Mouse (Mus musculus): ENCODE measurements around the gene Tmem107. TPM values are rescaled to one million over a fixed set of nuclear protein-coding genes. Genes with fewer than 3 reads are reported as not detected.

Tmem107 gene
- polyA plus RNA-seq, 1 experiment = 31.1 TPM

GRCm38 (mm10) chr11:69106842-69107241 is 36.2 kb downstream of the Tmem107 start:
- Histone ChIP-seq H3K4me1 (replicated peaks; ENCODE audit: control insufficient read depth, insufficient read depth, low read length) (no peaks in the 10 kb centered on the region), H3K36me3 (ENCODE audit: control insufficient read depth, insufficient read depth, low read length) (peaks cover 51% of the 10 kb centered on the region), H3K4me3 (ENCODE audit: control insufficient read depth, insufficient read depth, low read length) (no peak overlapping the region), H3K27ac (ENCODE audit: control insufficient read depth, insufficient read depth, low read length) (no peak overlapping the region), H3K27me3 (ENCODE audit: control insufficient read depth, insufficient read depth, low read length) (no peaks in the 10 kb centered on the region)
- TF ChIP-seq CTCF (IDR thresholded peaks at IDR 0.05; ENCODE audit: borderline replicate concordance, control insufficient read depth, extremely low read depth, insufficient read depth, low read length, poor library complexity) (no peak), POLR2A (IDR thresholded peaks at IDR 0.05; ENCODE audit: control insufficient read depth, extremely low read depth, insufficient read depth, low read length, poor library complexity) (no peak)
- 96% methylated on average over 11 of the region's 11 CpGs for WGBS
- DNase-seq = no peak

GRCm38 (mm10) chr11:69107676-69108075 is 37.1 kb downstream of the Tmem107 start:
- H3K27me3 ChIP-seq (ENCODE audit: control insufficient read depth, insufficient read depth, low read length) = no peaks in the 10 kb centered on the region
- H3K4me3 ChIP-seq (ENCODE audit: control insufficient read depth, insufficient read depth, low read length) = no peak overlapping the region
- WGBS = 94% methylated on average over 11 of the region's 11 CpGs
- H3K27ac ChIP-seq (ENCODE audit: control insufficient read depth, insufficient read depth, low read length) = no peak overlapping the region
- H3K36me3 ChIP-seq (ENCODE audit: control insufficient read depth, insufficient read depth, low read length) = peaks cover 49% of the 10 kb centered on the region
- no peak for DNase-seq
- H3K4me1 ChIP-seq (replicated peaks; ENCODE audit: control insufficient read depth, insufficient read depth, low read length) = no peaks in the 10 kb centered on the region
- no peak for TF ChIP-seq CTCF (IDR thresholded peaks at IDR 0.05; ENCODE audit: borderline replicate concordance, control insufficient read depth, extremely low read depth, insufficient read depth, low read length, poor library complexity)
- TF ChIP-seq POLR2A (IDR thresholded peaks at IDR 0.05; ENCODE audit: control insufficient read depth, extremely low read depth, insufficient read depth, low read length, poor library complexity) = no peak

- Histone ChIP-seq H3K27ac (ENCODE audit: control insufficient read depth, insufficient read depth, low read length) (no peak overlapping the region), H3K4me3 (ENCODE audit: control insufficient read depth, insufficient read depth, low read length) (no peak overlapping the region), H3K4me1 (replicated peaks; ENCODE audit: control insufficient read depth, insufficient read depth, low read length) (no peaks in the 10 kb centered on the region), H3K27me3 (ENCODE audit: control insufficient read depth, insufficient read depth, low read length) (no peaks in the 10 kb centered on the region), H3K36me3 (ENCODE audit: control insufficient read depth, insufficient read depth, low read length) (peaks cover 45% of the 10 kb centered on the region)
- WGBS = 95% methylated on average over 9 of the region's 9 CpGs
- no peak for TF ChIP-seq CTCF (IDR thresholded peaks at IDR 0.05; ENCODE audit: borderline replicate concordance, control insufficient read depth, extremely low read depth, insufficient read depth, low read length, poor library complexity)
- no peak for TF ChIP-seq POLR2A (IDR thresholded peaks at IDR 0.05; ENCODE audit: control insufficient read depth, extremely low read depth, insufficient read depth, low read length, poor library complexity)
- DNase-seq = no peak
Measured at GRCm38 (mm10) chr11:69108223-69108622, 37.6 kb downstream of the Tmem107 start.

GRCm38 (mm10) chr11:69109032-69109900 is 38.7 kb downstream of the Tmem107 start:
- WGBS = 94% methylated on average over 13 of the region's 13 CpGs
- no peaks in the 10 kb centered on the region for H3K4me1 ChIP-seq (replicated peaks; ENCODE audit: control insufficient read depth, insufficient read depth, low read length)

GRCm38 (mm10) chr11:69110319-69111046 is 39.9 kb downstream of the Tmem107 start:
- Histone ChIP-seq H3K4me3 (ENCODE audit: control insufficient read depth, insufficient read depth, low read length) (peak overlapping the region; percentile 7; the same call in 1 of the 2 replicates), H3K27ac (ENCODE audit: control insufficient read depth, insufficient read depth, low read length) (no peak overlapping the region), H3K27me3 (ENCODE audit: control insufficient read depth, insufficient read depth, low read length) (no peaks in the 10 kb centered on the region), H3K36me3 (ENCODE audit: control insufficient read depth, insufficient read depth, low read length) (peaks cover 27% of the 10 kb centered on the region), H3K4me1 (replicated peaks; ENCODE audit: control insufficient read depth, insufficient read depth, low read length) (no peaks in the 10 kb centered on the region)
- 3% methylated on average over 30 of the region's 30 CpGs for WGBS
- no peak for TF ChIP-seq CTCF (IDR thresholded peaks at IDR 0.05; ENCODE audit: borderline replicate concordance, control insufficient read depth, extremely low read depth, insufficient read depth, low read length, poor library complexity)
- TF ChIP-seq POLR2A (IDR thresholded peaks at IDR 0.05; ENCODE audit: control insufficient read depth, extremely low read depth, insufficient read depth, low read length, poor library complexity) = no peak
- peak; percentile 82 for DNase-seq

More at GRCm38 (mm10) chr11:69109032-69109900, 38.7 kb downstream of the Tmem107 start:
- Histone ChIP-seq H3K4me3 (ENCODE audit: control insufficient read depth, insufficient read depth, low read length) (no peak overlapping the region), H3K27ac (ENCODE audit: control insufficient read depth, insufficient read depth, low read length) (no peak overlapping the region), H3K27me3 (ENCODE audit: control insufficient read depth, insufficient read depth, low read length) (no peaks in the 10 kb centered on the region), H3K36me3 (ENCODE audit: control insufficient read depth, insufficient read depth, low read length) (peaks cover 37% of the 10 kb centered on the region)
- no peak for DNase-seq
- no peak for TF ChIP-seq POLR2A (IDR thresholded peaks at IDR 0.05; ENCODE audit: control insufficient read depth, extremely low read depth, insufficient read depth, low read length, poor library complexity)
- no peak for TF ChIP-seq CTCF (IDR thresholded peaks at IDR 0.05; ENCODE audit: borderline replicate concordance, control insufficient read depth, extremely low read depth, insufficient read depth, low read length, poor library complexity)

- Histone ChIP-seq H3K4me3 (ENCODE audit: control insufficient read depth, insufficient read depth, low read length) (no peak overlapping the region), H3K36me3 (ENCODE audit: control insufficient read depth, insufficient read depth, low read length) (peaks cover 19% of the 10 kb centered on the region), H3K4me1 (replicated peaks; ENCODE audit: control insufficient read depth, insufficient read depth, low read length) (no peaks in the 10 kb centered on the region), H3K27me3 (ENCODE audit: control insufficient read depth, insufficient read depth, low read length) (no peaks in the 10 kb centered on the region), H3K27ac (ENCODE audit: control insufficient read depth, insufficient read depth, low read length) (no peak overlapping the region)
- DNase-seq = no peak
- WGBS = 21% methylated on average over 21 of the region's 21 CpGs
- TF ChIP-seq POLR2A (IDR thresholded peaks at IDR 0.05; ENCODE audit: control insufficient read depth, extremely low read depth, insufficient read depth, low read length, poor library complexity) (no peak), CTCF (IDR thresholded peaks at IDR 0.05; ENCODE audit: borderline replicate concordance, control insufficient read depth, extremely low read depth, insufficient read depth, low read length, poor library complexity) (no peak)
Measured at GRCm38 (mm10) chr11:69111051-69111810, 40.6 kb downstream of the Tmem107 start.
